Mouse (Mus musculus) kidney, adult 2 months (tissue): ENCODE measurements at regions not wholly inside any gene's neighbourhood (a gene's known extent, or its start where the extent isn't known, plus 50 kb on each side); places are given as distances from the start of the nearest gene placed in this dataset.

ENCODE experiments used
- DNase-seq: peaks from one replicate; pipeline ENCODE4 v3.0.0; 2021
- H3K27ac ChIP-seq: fragments of 200-500 bp; 2 replicates; pipeline ENCODE4 v1.5.1; 2012; ENCODE audit warnings: low read depth, low read length, control low read depth, inconsistent platforms; ENCODE audit not compliant: insufficient read depth
- H3K27me3 ChIP-seq: fragments of 200-500 bp; replicated peaks from 2 replicates; pipeline ENCODE4 v1.6.1; 2012; ENCODE audit warnings: mild to moderate bottlenecking, moderate library complexity, low read length, inconsistent platforms; ENCODE audit not compliant: control insufficient read depth, insufficient read depth
- H3K36me3 ChIP-seq: fragments of 200-500 bp; 2 replicates; pipeline ENCODE4 v1.6.1; 2012; ENCODE audit warnings: mild to moderate bottlenecking, moderate library complexity, low read length, inconsistent platforms; ENCODE audit not compliant: control insufficient read depth, insufficient read depth
- H3K4me1 ChIP-seq: fragments of 200-500 bp; 2 replicates; pipeline ENCODE4 v1.6.1; 2011; ENCODE audit warnings: low read length; ENCODE audit not compliant: control insufficient read depth, insufficient read depth
- H3K4me3 ChIP-seq: fragments of 200-500 bp; 2 replicates; pipeline ENCODE4 v1.5.1; 2011; ENCODE audit warnings: mild to moderate bottlenecking, low read depth, low read length, control low read depth; ENCODE audit not compliant: insufficient read depth
- CTCF ChIP-seq: fragments of 200-500 bp; conservative IDR thresholded peaks from 2 replicates; pipeline ENCODE4 v1.5.1; 2011; ENCODE audit warnings: low read depth, mild to moderate bottlenecking, control low read depth, low read length, moderate library complexity, mixed read lengths; ENCODE audit not compliant: insufficient read depth, insufficient read length
- POLR2A ChIP-seq: fragments of 200-500 bp; IDR thresholded peaks from one replicate; pipeline ENCODE4 v1.6.1; 2011; ENCODE audit warnings: low read depth, low read length, control low read depth
- whole genome bisulfite sequencing: fragments of 180-500 bp; shearing (Covaris S2); methylation state at CpG from one replicate; pipeline ENCODE4 v1.1.7; 2018; 5-methylcytosine and 5-hydroxymethylcytosine counted together

DNA sequence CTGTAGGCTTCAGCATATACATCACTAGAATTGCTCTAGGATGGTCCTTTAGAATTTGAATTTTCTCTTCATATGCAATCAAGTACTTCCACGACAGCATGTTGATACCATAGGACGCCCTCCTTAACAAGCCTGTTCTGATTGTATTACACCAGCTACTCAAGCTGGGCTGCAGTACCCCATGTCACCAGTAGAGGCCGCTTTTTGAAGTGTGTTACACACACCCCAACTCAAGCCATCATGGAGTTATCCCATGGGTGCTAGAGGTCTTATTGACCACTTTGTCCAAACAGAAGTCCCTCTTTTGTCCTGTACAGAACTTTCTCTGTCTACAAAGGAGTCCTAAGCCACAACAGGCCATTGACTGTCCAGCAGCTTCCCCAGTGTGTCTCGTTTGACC lies 342.6 kb upstream of the Zmiz1 start:
- Histone ChIP-seq H3K27me3 (no peaks in the 10 kb centered on the region), H3K27ac (no peak overlapping the region), H3K4me3 (no peak overlapping the region), H3K36me3 (no peaks in the 10 kb centered on the region), H3K4me1 (peaks cover 6% of the 10 kb centered on the region; the same call in 1 of the 2 replicates)
- peak; percentile 92 for TF ChIP-seq CTCF
- no peak for TF ChIP-seq POLR2A
- 58% methylated on average over 4 of the region's 4 CpGs for WGBS
- DNase-seq = peak; percentile 82

DNA sequence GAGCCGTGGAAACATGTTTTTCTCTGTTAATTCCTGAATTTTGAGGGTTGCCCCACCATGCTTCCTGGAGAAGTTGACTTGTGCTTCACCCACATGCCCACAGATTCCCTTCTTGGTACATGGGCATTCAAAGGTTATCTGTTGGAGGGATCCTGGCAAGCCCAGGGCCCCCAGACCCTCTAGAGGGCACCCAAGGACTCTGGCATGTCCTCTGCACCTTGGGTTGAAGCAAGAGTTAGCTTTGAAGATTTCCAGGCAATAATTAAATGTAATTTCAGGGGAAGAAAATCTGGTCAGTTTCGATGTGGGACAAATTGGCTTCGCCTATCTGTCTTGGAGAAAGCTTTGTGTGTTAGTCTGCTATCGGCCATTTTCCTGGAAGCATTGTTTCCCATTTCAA lies 339.0 kb upstream of the Zmiz1 start:
- H3K27ac ChIP-seq = no peak overlapping the region
- WGBS = 87% methylated on average over 4 of the region's 4 CpGs
- H3K4me1 ChIP-seq = no peaks in the 10 kb centered on the region
- DNase-seq = no peak
- H3K4me3 ChIP-seq = no peak overlapping the region
- H3K27me3 ChIP-seq = no peaks in the 10 kb centered on the region
- TF ChIP-seq POLR2A (no peak), CTCF (0 out of 2 replicates have a peak, but pooled peaks have one; percentile 17)
- H3K36me3 ChIP-seq = no peaks in the 10 kb centered on the region

DNA sequence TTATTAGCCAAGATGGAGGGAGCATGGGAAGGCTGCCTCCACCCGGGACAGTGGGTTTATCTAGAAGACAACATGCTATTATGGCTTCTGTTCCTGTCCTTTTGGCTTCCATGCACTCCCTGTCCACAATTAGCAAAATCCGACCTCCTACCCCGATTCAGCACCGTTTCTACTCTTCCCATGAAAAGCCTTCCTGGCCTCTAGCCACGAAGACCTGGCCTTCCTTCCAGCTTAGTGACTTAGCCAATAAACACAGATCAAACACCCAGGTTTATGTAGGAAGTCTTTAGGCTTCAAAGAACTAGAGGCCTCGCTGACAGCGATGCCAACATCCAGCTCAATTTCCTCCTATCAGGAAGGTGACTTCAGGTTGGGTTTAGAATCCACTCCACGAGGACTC lies 338.5 kb upstream of the Zmiz1 start:
- H3K36me3 ChIP-seq = no peaks in the 10 kb centered on the region
- DNase-seq = no peak
- H3K4me1 ChIP-seq = no peaks in the 10 kb centered on the region
- TF ChIP-seq CTCF (no peak), POLR2A (no peak)
- H3K27me3 ChIP-seq = no peaks in the 10 kb centered on the region
- no peak overlapping the region for H3K27ac ChIP-seq
- H3K4me3 ChIP-seq = no peak overlapping the region
- WGBS = 54% methylated on average over 8 of the region's 8 CpGs

GRCm38 (mm10) chr14:25122971-25123535 lies 335.9 kb upstream of the Zmiz1 start:
- Histone ChIP-seq H3K4me3 (no peak overlapping the region), H3K4me1 (no peaks in the 10 kb centered on the region), H3K27ac (no peak overlapping the region), H3K36me3 (no peaks in the 10 kb centered on the region), H3K27me3 (no peaks in the 10 kb centered on the region)
- DNase-seq = no peak
- 68% methylated on average over 13 of the region's 13 CpGs for WGBS
- TF ChIP-seq POLR2A = no peak
- TF ChIP-seq CTCF = no peak

- no peak overlapping the region for H3K27ac ChIP-seq
- TF ChIP-seq POLR2A (no peak), CTCF (no peak)
- 68% methylated on average over 18 of the region's 18 CpGs for WGBS
- no peak for DNase-seq
- no peak overlapping the region for H3K4me3 ChIP-seq
- no peaks in the 10 kb centered on the region for H3K36me3 ChIP-seq
- H3K27me3 ChIP-seq = no peaks in the 10 kb centered on the region
- H3K4me1 ChIP-seq = no peaks in the 10 kb centered on the region
These were observed 335.2 kb upstream of the Zmiz1 start for GRCm38 (mm10) chr14:25123541-25124337.

DNA sequence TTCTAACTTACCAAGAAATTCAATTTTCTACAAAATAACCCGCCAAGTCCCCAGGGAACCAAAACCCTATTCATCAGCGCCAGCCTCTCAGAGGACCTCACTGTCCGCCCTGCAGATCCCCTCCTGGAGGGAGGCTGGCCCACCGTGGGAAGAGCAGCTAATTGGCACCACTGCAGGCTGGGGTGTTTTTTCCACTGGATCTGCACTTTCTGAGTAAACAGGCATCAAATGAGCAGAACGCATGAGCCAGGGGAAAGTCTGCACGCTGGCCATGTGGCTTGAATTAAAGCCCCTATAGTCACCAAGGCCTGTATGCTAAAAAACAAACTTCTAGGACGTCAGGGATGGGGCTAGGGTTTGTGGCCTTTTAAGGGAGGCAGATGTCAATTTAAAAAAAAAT lies 332.4 kb upstream of the Zmiz1 start:
- H3K4me3 ChIP-seq = no peak overlapping the region
- no peaks in the 10 kb centered on the region for H3K27me3 ChIP-seq
- no peak for DNase-seq
- no peaks in the 10 kb centered on the region for H3K4me1 ChIP-seq
- H3K36me3 ChIP-seq = no peaks in the 10 kb centered on the region
- TF ChIP-seq CTCF (no peak), POLR2A (no peak)
- H3K27ac ChIP-seq = no peak overlapping the region
- 82% methylated on average over 7 of the region's 7 CpGs for WGBS

GRCm38 (mm10) chr14:25127544-25128159 lies 331.3 kb upstream of the Zmiz1 start:
- H3K4me3 ChIP-seq = no peak overlapping the region
- H3K4me1 ChIP-seq = no peaks in the 10 kb centered on the region
- no peak overlapping the region for H3K27ac ChIP-seq
- no peaks in the 10 kb centered on the region for H3K27me3 ChIP-seq
- DNase-seq = no peak
- no peaks in the 10 kb centered on the region for H3K36me3 ChIP-seq
- TF ChIP-seq POLR2A (no peak), CTCF (no peak)
- WGBS = 70% methylated on average over 14 of the region's 14 CpGs
